15 mouse cellular contexts compared by ENCODE assay signal in the genomic region with DNA sequence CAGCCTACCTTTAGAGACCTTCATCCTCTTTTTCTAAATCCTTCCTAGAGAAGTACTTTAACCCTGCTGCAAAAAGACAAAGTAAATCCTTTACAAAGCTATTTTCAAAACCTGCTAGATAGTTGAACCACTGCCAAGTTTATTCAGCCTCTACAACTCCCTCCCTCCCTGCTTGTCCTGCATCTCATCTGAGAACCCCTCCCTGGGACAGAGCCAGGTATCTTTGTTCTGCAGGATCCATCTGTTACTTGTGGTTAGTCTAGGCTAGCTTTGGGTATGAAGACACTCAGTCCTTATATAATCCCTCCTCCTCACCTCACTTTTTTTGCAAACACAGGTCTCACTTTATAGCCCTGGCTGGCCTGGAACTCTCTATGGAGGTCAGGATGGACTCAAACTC. TPM values are rescaled to one million over a fixed set of nuclear protein-coding genes. Genes with fewer than 3 reads are reported as not detected.
DNase-seq lines count a peak whose midpoint lies in the region; ATAC-seq and TF ChIP-seq lines count a peak whose summit lies in the region.
"Had no signal": no experiment of that assay in that cellular context is flagged by ENCODE, and none has a peak within 500 bp of the region (broad histone marks: within the 10 kb centered on the region; RNA-seq: fewer than 3 reads in every experiment).

No protein-coding gene starts in this region.

- peaks cover 12 to 14% of the 10 kb centered on the region in 2 experiments for H3K4me1 ChIP-seq in MEL (ENCODE audit: control insufficient read depth in 1 of 2, insufficient read depth in 2 of 2, low read length in 2 of 2)
- H3K4me1 ChIP-seq in liver, embryonic 13.5 days (replicated peaks) = peaks cover 44% of the 10 kb centered on the region
- no peaks in the 10 kb centered on the region for H3K4me1 ChIP-seq in lung, postnatal 0 days (ENCODE audit: insufficient read depth, low read depth, low read length)

- peak overlapping the region; percentile 70 for H3K4me2 ChIP-seq in liver, embryonic 13.5 days
- H3K4me2 ChIP-seq in lung, postnatal 0 days (replicated peaks; ENCODE audit: low read depth, low read length) = no peak overlapping the region

- no peak overlapping the region for H3K4me3 ChIP-seq in gastrocnemius, adult 2 months
- H3K4me3 ChIP-seq in MEL (ENCODE audit: control insufficient read depth in 1 of 2, insufficient read depth in 1 of 2, low read depth in 2 of 2, low read length in 2 of 2) = no peak overlapping the region
- H3K4me3 ChIP-seq in liver, embryonic 13.5 days (replicated peaks) = no peak overlapping the region
- H3K4me3 ChIP-seq in lung, postnatal 0 days (ENCODE audit: low read depth, low read length) = no peak overlapping the region

- H3K36me3 ChIP-seq in MEL (ENCODE audit: control insufficient read depth in 1 of 2, insufficient read depth in 2 of 2, low read length in 2 of 2) = peaks cover 7 to 20% of the 10 kb centered on the region in 2 experiments; a peak in 3 of 4 replicates
- peaks cover 96% of the 10 kb centered on the region for H3K36me3 ChIP-seq in liver, embryonic 13.5 days
- peaks cover 23% of the 10 kb centered on the region; the same call in 1 of the 2 replicates for H3K36me3 ChIP-seq in lung, postnatal 0 days (ENCODE audit: insufficient read depth, low read length)

- DNase-seq in cerebellum, adult 11-12 months = peak; percentile 63
- no peak for DNase-seq in cerebellum, adult 8-10 months
- peak; percentile 8 for DNase-seq in gastrocnemius, adult 2 months
- no peak for DNase-seq in gastrocnemius, adult 18-20 months (ENCODE audit: low spot score)
- DNase-seq in MEL (ENCODE audit: low read depth, low spot score) = peak; percentile 82
- DNase-seq in liver, embryonic 13.5 days = peak; percentile 41
- DNase-seq in heart, postnatal 14 days = no peak
- no peak for DNase-seq in lung, postnatal 0 days (ENCODE audit: low spot score)
- DNase-seq: right cerebral cortex, postnatal 14 days had no signal

- no peak for TF ChIP-seq RAD21 in MEL (IDR thresholded peaks at IDR 0.05; ENCODE audit: low read depth, low read length)

- H3K27me3 ChIP-seq in MEL (ENCODE audit: control insufficient read depth in 1 of 2, insufficient read depth in 2 of 2, low read length in 2 of 2) = no peaks in the 10 kb centered on the region
- H3K27me3 ChIP-seq in liver, embryonic 13.5 days = no peaks in the 10 kb centered on the region
- H3K27me3 ChIP-seq in lung, postnatal 0 days (replicated peaks; ENCODE audit: insufficient read depth, low read length) = no peaks in the 10 kb centered on the region

- intact Hi-C loops in gastrocnemius, adult 2 months (cut with DNase I) = no loop called here
- intact Hi-C loops in heart, postnatal 14 days (cut with DNase I) = no loop called here

- TF ChIP-seq EP300 in MEL (IDR thresholded peaks at IDR 0.05; ENCODE audit: low read depth in 1 of 2, low read length in 2 of 2) = peak in 1 of 2 experiments; percentile 50; a peak in 1 of 4 replicates
- TF ChIP-seq EP300 in lung, postnatal 0 days (IDR thresholded peaks at IDR 0.05) = no peak

- H3K9ac ChIP-seq in MEL (ENCODE audit: control insufficient read depth, low read depth, low read length, poor library complexity, severe bottlenecking) = no peak overlapping the region
- H3K9ac ChIP-seq in liver, embryonic 13.5 days = peak overlapping the region; percentile 62
- no peak overlapping the region for H3K9ac ChIP-seq in lung, postnatal 0 days (replicated peaks; ENCODE audit: low read depth)

- TF ChIP-seq POLR2A in MEL (IDR thresholded peaks at IDR 0.05; ENCODE audit: control insufficient read depth in 1 of 2, insufficient read depth in 1 of 2, low read depth in 1 of 2, low read length in 2 of 2, poor library complexity in 1 of 2) = no peak

- no peak for TF ChIP-seq CTCF in gastrocnemius, adult 2 months (IDR thresholded peaks at IDR 0.05)
- no peak for TF ChIP-seq CTCF in MEL (IDR thresholded peaks at IDR 0.05 in 2 of 3, conservative IDR thresholded peaks at IDR 0.05 in 1 of 3; ENCODE audit: control insufficient read depth in 1 of 3, insufficient read depth in 1 of 3, low read depth in 2 of 3, low read length in 3 of 3, poor library complexity in 1 of 3, severe bottlenecking in 1 of 3)
- no peak for TF ChIP-seq CTCF in lung, postnatal 0 days (IDR thresholded peaks at IDR 0.05)

- ATAC-seq in liver, embryonic 13.5 days (ENCODE audit: low read depth) = peak; percentile 79
- ATAC-seq in lung, postnatal 0 days = no peak
- ATAC-seq: hindbrain, embryonic 16.5 days had no signal

- H3K79me2 ChIP-seq in MEL (ENCODE audit: control insufficient read depth, insufficient read depth, low read length, poor library complexity) = no peaks in the 10 kb centered on the region

- no peaks in the 10 kb centered on the region for H3K9me3 ChIP-seq in MEL (replicated peaks; ENCODE audit: insufficient read depth, low read length)
- no peaks in the 10 kb centered on the region for H3K9me3 ChIP-seq in liver, embryonic 13.5 days (replicated peaks)
- no peaks in the 10 kb centered on the region for H3K9me3 ChIP-seq in lung, postnatal 0 days (ENCODE audit: low read length)

- H3K27ac ChIP-seq in gastrocnemius, adult 2 months = no peak overlapping the region
- H3K27ac ChIP-seq in MEL (ENCODE audit: control insufficient read depth, low read depth, low read length) = peak overlapping the region; percentile 48
- peak overlapping the region; percentile 90 for H3K27ac ChIP-seq in liver, embryonic 13.5 days
- no peak overlapping the region for H3K27ac ChIP-seq in lung, postnatal 0 days (ENCODE audit: low read length)
- H3K27ac ChIP-seq: kidney, postnatal 0 days; macrophage had no signal

TF ChIP-seq in MEL, 35 proteins besides CTCF, POLR2A, EP300 and RAD21:
- TF ChIP-seq GATA1 (IDR thresholded peaks at IDR 0.05; ENCODE audit: low read depth, low read length) = 0 out of 2 replicates have a peak, but pooled peaks have one; percentile 6
- TF ChIP-seq MEF2A (IDR thresholded peaks at IDR 0.05; ENCODE audit: extremely low read depth, insufficient replicate concordance, low read depth, low read length, poor library complexity, severe bottlenecking) = no peak
- no peak; the same call in 1 of the 2 replicates for TF ChIP-seq TAL1 (IDR thresholded peaks at IDR 0.05; ENCODE audit: low read length)
- 0 out of 2 replicates have a peak, but pooled peaks have one; percentile 18 for TF ChIP-seq RCOR1 (IDR thresholded peaks at IDR 0.05; ENCODE audit: low read depth, low read length)
- TF ChIP-seq POLR2AphosphoS5 (IDR thresholded peaks at IDR 0.05; ENCODE audit: borderline replicate concordance, low read depth, low read length) = no peak
- TF ChIP-seq ZKSCAN1 (IDR thresholded peaks at IDR 0.05; ENCODE audit: low read depth, low read length) = no peak
- TF ChIP-seq MAFK (IDR thresholded peaks at IDR 0.05; ENCODE audit: borderline replicate concordance, low read depth, low read length) = no peak
- TF ChIP-seq ZMIZ1 (IDR thresholded peaks at IDR 0.05; ENCODE audit: low read depth, low read length) = peak; percentile 42; the same call in 1 of the 2 replicates
- TF ChIP-seq TCF12 (IDR thresholded peaks at IDR 0.05; ENCODE audit: low read depth, low read length) = peak; percentile 56; the same call in 1 of the 2 replicates
- peak; percentile 43; the same call in 1 of the 2 replicates for TF ChIP-seq ETS1 (IDR thresholded peaks at IDR 0.05; ENCODE audit: low read depth, low read length)
- no peak for TF ChIP-seq NRF1 (IDR thresholded peaks at IDR 0.05; ENCODE audit: insufficient read depth, low read depth, low read length, poor library complexity, severe bottlenecking)
- no peak for TF ChIP-seq TBP (IDR thresholded peaks at IDR 0.05; ENCODE audit: low read depth, low read length)
- no peak for TF ChIP-seq ELF1 (IDR thresholded peaks at IDR 0.05; ENCODE audit: low read depth, low read length)
- TF ChIP-seq ZC3H11A (IDR thresholded peaks at IDR 0.05; ENCODE audit: low read depth, low read length) = no peak
- TF ChIP-seq POLR2AphosphoS2 (IDR thresholded peaks at IDR 0.05; ENCODE audit: low read length) = peak; percentile 22; the same call in 1 of the 2 replicates
- TF ChIP-seq CHD1 (IDR thresholded peaks at IDR 0.05; ENCODE audit: low read depth, low read length) = no peak
- TF ChIP-seq SIN3A (IDR thresholded peaks at IDR 0.05; ENCODE audit: low read length) = no peak
- TF ChIP-seq UBTF (IDR thresholded peaks at IDR 0.05; ENCODE audit: borderline replicate concordance, insufficient read depth, low read depth, low read length) = no peak

RNA-seq across cellular contexts. Expression of gene Sbf1, which starts 30.1 kb away (rescaled TPM):
- total RNA-seq in gastrocnemius, adult 2 months (2021) = 10 to 100 TPM; 55.1 to 70.5 TPM
- 10 to 100 TPM; 59.4 to 61.0 TPM for total RNA-seq in gastrocnemius, adult 18-20 months (2021)
- 80.4 and 84.6 TPM in 2 replicates for total RNA-seq in MEL (2012; rRNA removed)
- polyA plus RNA-seq in MEL (2012; ENCODE audit: insufficient read depth in 1 of 2, insufficient read length in 2 of 2, low read depth in 1 of 2, low replicate concordance in 2 of 2, missing spikeins in 1 of 2) = 100 to 1,000 TPM in 1 of 2 experiments, not detected in 1; 147 TPM
- 18.8 and 21.7 TPM in 2 replicates for polyA plus RNA-seq in liver, embryonic 13.5 days (2015; fragmentation: Nextera tagmentation; extraction: Ambion mirVana)
- total RNA-seq in heart, postnatal 14 days (2021) = 10 to 100 TPM; 70.7 to 74.7 TPM
- polyA plus RNA-seq in lung, postnatal 0 days (2015; fragmentation: Nextera tagmentation; extraction: Ambion mirVana) = 28.1 and 30.9 TPM in 2 replicates

RNA-seq across cellular contexts. Expression of gene Adm2, which starts 37.5 kb away (rescaled TPM):
- not detected for total RNA-seq in gastrocnemius, adult 2 months (2021)
- total RNA-seq in gastrocnemius, adult 18-20 months (2021) = not detected
- total RNA-seq in MEL (2012; rRNA removed) = 1.4 and 7.1 TPM in 2 replicates
- 10 to 100 TPM in 1 of 2 experiments, not detected in 1; 18.2 TPM for polyA plus RNA-seq in MEL (2012; ENCODE audit: insufficient read depth in 1 of 2, insufficient read length in 2 of 2, low read depth in 1 of 2, low replicate concordance in 2 of 2, missing spikeins in 1 of 2)
- 1.4 and 2.4 TPM in 2 replicates for polyA plus RNA-seq in liver, embryonic 13.5 days (2015; fragmentation: Nextera tagmentation; extraction: Ambion mirVana)
- not detected for total RNA-seq in heart, postnatal 14 days (2021)
- 0.11 and 0.12 TPM in 2 replicates for polyA plus RNA-seq in lung, postnatal 0 days (2015; fragmentation: Nextera tagmentation; extraction: Ambion mirVana)
- total RNA-seq: gastrocnemius, postnatal 4 days had no signal
- polyA plus RNA-seq: hindbrain, embryonic 16.5 days; macrophage had no signal

RNA-seq across cellular contexts. Expression of gene Miox, which starts 49.2 kb away (rescaled TPM):
- not detected for total RNA-seq in gastrocnemius, adult 2 months (2021)
- total RNA-seq in gastrocnemius, adult 18-20 months (2021) = under 1 TPM in 1 of 2 experiments, not detected in 1; 0.48 TPM
- total RNA-seq in MEL (2012; rRNA removed) = not detected in 2 replicates
- polyA plus RNA-seq in MEL (2012; ENCODE audit: insufficient read depth in 1 of 2, insufficient read length in 2 of 2, low read depth in 1 of 2, low replicate concordance in 2 of 2, missing spikeins in 1 of 2) = not detected
- polyA plus RNA-seq in liver, embryonic 13.5 days (2015; fragmentation: Nextera tagmentation; extraction: Ambion mirVana) = 5.6 and 6.8 TPM in 2 replicates
- total RNA-seq in heart, postnatal 14 days (2021) = not detected
- polyA plus RNA-seq in lung, postnatal 0 days (2015; fragmentation: Nextera tagmentation; extraction: Ambion mirVana) = not detected in 2 replicates
- total RNA-seq: gastrocnemius, postnatal 4 days had no signal
- polyA plus RNA-seq: heart, embryonic 16.5 days; hindbrain, embryonic 16.5 days; limb, embryonic 14.5 days; macrophage had no signal

Comparison
In these comparisons a context has a peak if more than half of its experiments do, and no peak if none do; other contexts are left out.
1. DNase-seq: peak in cerebellum, adult 11-12 months (single experiment), gastrocnemius, adult 2 months (single experiment), MEL (single experiment) and liver, embryonic 13.5 days (single experiment); none in cerebellum, adult 8-10 months (single experiment), gastrocnemius, adult 18-20 months (single experiment), heart, postnatal 14 days (0 of 2) and lung, postnatal 0 days (single experiment).
2. H3K27ac ChIP-seq: peak in MEL (single experiment) and liver, embryonic 13.5 days (single experiment); none in gastrocnemius, adult 2 months (single experiment) and lung, postnatal 0 days (single experiment).